Mouse (Mus musculus) kidney, embryonic 15.5 days (tissue): ENCODE data around the gene Hspbp1. TPM values are rescaled to one million over a fixed set of nuclear protein-coding genes. Genes with fewer than 3 reads are reported as not detected.

ENCODE experiments used
- ATAC-seq: fragments of 200-750 bp; cut with Nextera tagmentation; replicated peaks from 2 replicates; pipeline ENCODE4 v1.8.0; 2017; ENCODE audit warnings: moderate TSS enrichment; ENCODE audit not compliant: low FRiP score
- H3K27ac ChIP-seq: fragments of 300-500 bp; sonication (generic); 2 replicates; pipeline ENCODE4 v1.5.1; 2015; ENCODE audit warnings: mild to moderate bottlenecking, inconsistent platforms
- H3K27me3 ChIP-seq: fragments of 300-500 bp; sonication (generic); 2 replicates; pipeline ENCODE4 v1.6.1; 2015; ENCODE audit warnings: inconsistent platforms
- H3K36me3 ChIP-seq: fragments of 300-500 bp; sonication (generic); 2 replicates; pipeline ENCODE4 v1.6.1; 2015; ENCODE audit warnings: inconsistent platforms
- H3K4me1 ChIP-seq: fragments of 300-500 bp; sonication (generic); 2 replicates; pipeline ENCODE4 v1.6.1; 2015; ENCODE audit warnings: inconsistent platforms
- H3K4me2 ChIP-seq: fragments of 300-500 bp; sonication (generic); 2 replicates; pipeline ENCODE4 v1.6.1; 2015; ENCODE audit warnings: moderate library complexity, mild to moderate bottlenecking, inconsistent platforms
- H3K4me3 ChIP-seq: fragments of 300-500 bp; sonication (generic); replicated peaks from 2 replicates; pipeline ENCODE4 v1.5.1; 2015; ENCODE audit warnings: mild to moderate bottlenecking, inconsistent platforms
- H3K9ac ChIP-seq: fragments of 300-500 bp; sonication (generic); 2 replicates; pipeline ENCODE4 v1.6.1; 2015; ENCODE audit warnings: mild to moderate bottlenecking, inconsistent platforms
- H3K9me3 ChIP-seq: fragments of 300-500 bp; sonication (generic); replicated peaks from 2 replicates; pipeline ENCODE4 v1.6.1; 2016; ENCODE audit warnings: inconsistent platforms
- WGBS: fragments of 180-500 bp; shearing (Covaris S2); methylation state at CpG from one replicate; pipeline ENCODE4 v1.1.7; 2015; ENCODE audit warnings: mixed read lengths; 5-methylcytosine and 5-hydroxymethylcytosine counted together
- polyA plus RNA-seq: library from polyadenylated mRNA; unstranded; fragments of >200 nt; fragmentation: Nextera tagmentation; extraction: Ambion mirVana; gene quantifications from 2 replicates; pipeline ENCODE4 v1.2.1, GENCODE M21; 2015

The Hspbp1 gene
- polyA plus RNA-seq, 1 experiment from 2014 or later, result 119 TPM

GRCm38 (mm10) chr7:4663742-4664141, 21.1 kb downstream of the Hspbp1 start:
- Histone ChIP-seq H3K4me3 (no peak overlapping the region), H3K27me3 (no peaks in the 10 kb centered on the region), H3K9me3 (no peaks in the 10 kb centered on the region), H3K4me2 (no peak overlapping the region), H3K36me3 (peaks cover 61% of the 10 kb centered on the region), H3K4me1 (peaks cover 9% of the 10 kb centered on the region), H3K9ac (no peak overlapping the region), H3K27ac (no peak overlapping the region)
- WGBS, result 83% methylated on average over 2 of the region's 2 CpGs
- no peak for ATAC-seq

- Histone ChIP-seq H3K4me1 (peaks cover 9% of the 10 kb centered on the region), H3K9ac (no peak overlapping the region), H3K36me3 (peaks cover 56% of the 10 kb centered on the region), H3K4me3 (no peak overlapping the region), H3K4me2 (no peak overlapping the region), H3K9me3 (no peaks in the 10 kb centered on the region), H3K27me3 (no peaks in the 10 kb centered on the region), H3K27ac (no peak overlapping the region)
- ATAC-seq, result no peak
- WGBS, result 72% methylated on average over 8 of the region's 8 CpGs
Measured at GRCm38 (mm10) chr7:4663179-4663578, 21.7 kb downstream of the Hspbp1 start.

- Histone ChIP-seq H3K4me3 (peak overlapping the region; percentile 76), H3K9me3 (no peaks in the 10 kb centered on the region), H3K27ac (peak overlapping the region; percentile 95), H3K9ac (peak overlapping the region; percentile 61; the same call in 1 of the 2 replicates), H3K4me1 (peaks cover 41% of the 10 kb centered on the region), H3K36me3 (peaks cover 26% of the 10 kb centered on the region), H3K27me3 (no peaks in the 10 kb centered on the region), H3K4me2 (peak overlapping the region; percentile 87)
- 53% methylated on average over 3 of the region's 3 CpGs for WGBS
- ATAC-seq, result no peak
Measured at GRCm38 (mm10) chr7:4659911-4660443, 24.9 kb downstream of the Hspbp1 start.

- H3K27me3 ChIP-seq, result no peaks in the 10 kb centered on the region
- peak within 1 kb of the TSS; percentile 87 for H3K4me2 ChIP-seq
- H3K4me1 ChIP-seq, result peaks cover 50% of the 10 kb centered on the region
- under 1% methylated on average over 54 of the region's 54 CpGs for WGBS
- peak within 1 kb of the TSS; percentile 96 for H3K9ac ChIP-seq
- peak within 1 kb of the TSS; percentile 76 for H3K4me3 ChIP-seq
- peak within 1 kb of the TSS; percentile 95 for H3K27ac ChIP-seq
- H3K9me3 ChIP-seq, result no peaks in the 10 kb centered on the region
- peaks cover 19% of the 10 kb centered on the region for H3K36me3 ChIP-seq
- ATAC-seq, result peak; percentile 98
Measured at GRCm38 (mm10) chr7:4658912-4659551, 25.8 kb downstream of the Hspbp1 start, which contains the start of gene Ppp6r1. Gene Ppp6r1 (minus strand): TSS chr7:4659019.

- peak; percentile 77 for ATAC-seq
- Histone ChIP-seq H3K9me3 (no peaks in the 10 kb centered on the region), H3K27ac (peak overlapping the region; percentile 95), H3K4me3 (peak overlapping the region; percentile 76), H3K27me3 (no peaks in the 10 kb centered on the region), H3K4me1 (peaks cover 51% of the 10 kb centered on the region), H3K36me3 (peaks cover 12% of the 10 kb centered on the region), H3K4me2 (peak overlapping the region; percentile 87), H3K9ac (peak overlapping the region; percentile 96)
- 0% methylated on average over 69 of the region's 78 CpGs for WGBS
Measured at GRCm38 (mm10) chr7:4658128-4658907, 26.6 kb downstream of the Hspbp1 start.

- peak overlapping the region; percentile 95 for H3K27ac ChIP-seq
- 31% methylated on average over 9 of the region's 9 CpGs for WGBS
- H3K4me1 ChIP-seq, result peaks cover 51% of the 10 kb centered on the region
- no peak for ATAC-seq
- no peaks in the 10 kb centered on the region for H3K9me3 ChIP-seq
- peak overlapping the region; percentile 76 for H3K4me3 ChIP-seq
- H3K36me3 ChIP-seq, result peaks cover 13% of the 10 kb centered on the region
- H3K9ac ChIP-seq, result peak overlapping the region; percentile 96
- peak overlapping the region; percentile 87 for H3K4me2 ChIP-seq
- no peaks in the 10 kb centered on the region for H3K27me3 ChIP-seq
Measured at GRCm38 (mm10) chr7:4657521-4658127, 27.2 kb downstream of the Hspbp1 start.

GRCm38 (mm10) chr7:4656818-4657217, 28.1 kb downstream of the Hspbp1 start:
- WGBS, result 61% methylated on average over 1 of the region's 1 CpGs
- Histone ChIP-seq H3K9me3 (no peaks in the 10 kb centered on the region), H3K4me3 (peak overlapping the region; percentile 76), H3K9ac (0 out of 2 replicates have a peak overlapping the region, but pooled peaks have one; percentile 7), H3K27ac (no peak overlapping the region), H3K27me3 (no peaks in the 10 kb centered on the region), H3K4me1 (peaks cover 55% of the 10 kb centered on the region), H3K4me2 (peak overlapping the region; percentile 87), H3K36me3 (peaks cover 15% of the 10 kb centered on the region)
- no peak for ATAC-seq

GRCm38 (mm10) chr7:4655916-4656315, 29.0 kb downstream of the Hspbp1 start:
- no peak overlapping the region for H3K9ac ChIP-seq
- H3K27me3 ChIP-seq, result no peaks in the 10 kb centered on the region
- no peak for ATAC-seq
- H3K27ac ChIP-seq, result no peak overlapping the region
- 76% methylated on average over 1 of the region's 1 CpGs for WGBS
- peaks cover 16% of the 10 kb centered on the region for H3K36me3 ChIP-seq
- peaks cover 55% of the 10 kb centered on the region for H3K4me1 ChIP-seq
- no peak overlapping the region for H3K4me2 ChIP-seq
- H3K4me3 ChIP-seq, result no peak overlapping the region
- no peaks in the 10 kb centered on the region for H3K9me3 ChIP-seq

GRCm38 (mm10) chr7:4655393-4655792, 29.5 kb downstream of the Hspbp1 start:
- no peak for ATAC-seq
- H3K9me3 ChIP-seq, result no peaks in the 10 kb centered on the region
- 88% methylated on average over 4 of the region's 4 CpGs for WGBS
- no peaks in the 10 kb centered on the region for H3K27me3 ChIP-seq
- no peak overlapping the region for H3K4me2 ChIP-seq
- H3K4me3 ChIP-seq, result no peak overlapping the region
- H3K27ac ChIP-seq, result no peak overlapping the region
- H3K4me1 ChIP-seq, result peaks cover 55% of the 10 kb centered on the region
- H3K36me3 ChIP-seq, result peaks cover 16% of the 10 kb centered on the region
- no peak overlapping the region for H3K9ac ChIP-seq

- H3K4me2 ChIP-seq, result no peak overlapping the region
- H3K27ac ChIP-seq, result 0 out of 2 replicates have a peak overlapping the region, but pooled peaks have one; percentile 18
- H3K9me3 ChIP-seq, result no peaks in the 10 kb centered on the region
- peaks cover 16% of the 10 kb centered on the region for H3K36me3 ChIP-seq
- ATAC-seq, result no peak
- peaks cover 46% of the 10 kb centered on the region for H3K4me1 ChIP-seq
- H3K27me3 ChIP-seq, result no peaks in the 10 kb centered on the region
- no peak overlapping the region for H3K4me3 ChIP-seq
- WGBS, result 64% methylated on average over 2 of the region's 2 CpGs
- no peak overlapping the region for H3K9ac ChIP-seq
Measured at GRCm38 (mm10) chr7:4654221-4654620, 30.6 kb downstream of the Hspbp1 start.

GRCm38 (mm10) chr7:4653780-4654179, 31.1 kb downstream of the Hspbp1 start:
- WGBS, result 77% methylated on average over 7 of the region's 7 CpGs
- no peak for ATAC-seq
- H3K27ac ChIP-seq, result 0 out of 2 replicates have a peak overlapping the region, but pooled peaks have one; percentile 18

GRCm38 (mm10) chr7:4653351-4653750, 31.5 kb downstream of the Hspbp1 start:
- no peaks in the 10 kb centered on the region for H3K9me3 ChIP-seq
- 87% methylated on average over 5 of the region's 5 CpGs for WGBS
- no peak for ATAC-seq
- peaks cover 46% of the 10 kb centered on the region for H3K4me1 ChIP-seq
- peaks cover 16% of the 10 kb centered on the region for H3K36me3 ChIP-seq
- no peaks in the 10 kb centered on the region for H3K27me3 ChIP-seq
- no peak overlapping the region for H3K27ac ChIP-seq
- H3K4me3 ChIP-seq, result no peak overlapping the region
- H3K4me2 ChIP-seq, result no peak overlapping the region
- H3K9ac ChIP-seq, result no peak overlapping the region

More at GRCm38 (mm10) chr7:4653780-4654179, 31.1 kb downstream of the Hspbp1 start:
- Histone ChIP-seq H3K4me3 (no peak overlapping the region), H3K4me2 (no peak overlapping the region), H3K36me3 (peaks cover 16% of the 10 kb centered on the region), H3K9ac (no peak overlapping the region), H3K27me3 (no peaks in the 10 kb centered on the region), H3K4me1 (peaks cover 46% of the 10 kb centered on the region), H3K9me3 (no peaks in the 10 kb centered on the region)
